Mouse (Mus musculus) midbrain, postnatal 0 days (tissue): Measurements from ENCODE around the gene Spsb3. TPM values are rescaled to one million over a fixed set of nuclear protein-coding genes. Genes with fewer than 3 reads are reported as not detected.

Experiments used
- ATAC-seq: fragments of 200-750 bp; cut with Nextera tagmentation; 2 replicates; pipeline ENCODE4 v1.8.0; 2017; ENCODE audit warnings: moderate number of reproducible peaks, mild to moderate bottlenecking, moderate TSS enrichment, moderate library complexity; ENCODE audit not compliant: low FRiP score
- DNase-seq: peaks from one replicate; pipeline ENCODE4 v3.0.0-alpha.2; 2015; ENCODE audit warnings: low spot score
- H3K27ac ChIP-seq: fragments of 300-500 bp; sonication (generic); 2 replicates; pipeline ENCODE4 v1.5.1; 2014; ENCODE audit warnings: low read depth, mild to moderate bottlenecking, low read length, mixed read lengths
- H3K27me3 ChIP-seq: fragments of 300-500 bp; sonication (generic); 2 replicates; pipeline ENCODE4 v1.6.1; 2014; ENCODE audit warnings: low read length, control low read depth, mixed read lengths; ENCODE audit not compliant: insufficient read depth
- H3K36me3 ChIP-seq: fragments of 300-500 bp; sonication (generic); 2 replicates; pipeline ENCODE4 v1.6.1; 2014; ENCODE audit warnings: low read length, control low read depth, mixed read lengths; ENCODE audit not compliant: insufficient read depth
- H3K4me1 ChIP-seq: fragments of 300-500 bp; sonication (generic); 2 replicates; pipeline ENCODE4 v1.6.1; 2014; ENCODE audit warnings: mild to moderate bottlenecking, control low read depth, antibody characterized with exemption, low read length, mixed read lengths; ENCODE audit not compliant: insufficient read depth
- H3K4me2 ChIP-seq: fragments of 300-500 bp; sonication (generic); 2 replicates; pipeline ENCODE4 v1.6.1; 2014; ENCODE audit warnings: low read depth, mild to moderate bottlenecking, low read length, mixed read lengths; ENCODE audit not compliant: poor library complexity, severe bottlenecking
- H3K4me3 ChIP-seq: fragments of 300-500 bp; sonication (generic); 2 replicates; pipeline ENCODE4 v1.5.1; 2014; ENCODE audit warnings: low read depth, mild to moderate bottlenecking, low read length, moderate library complexity
- H3K9ac ChIP-seq: fragments of 300-500 bp; sonication (generic); replicated peaks from 2 replicates; pipeline ENCODE4 v1.6.1; 2014; ENCODE audit warnings: mild to moderate bottlenecking, low read length, moderate library complexity, mixed read lengths; ENCODE audit not compliant: poor library complexity, severe bottlenecking
- H3K9me3 ChIP-seq: fragments of 300-500 bp; sonication (generic); 2 replicates; pipeline ENCODE4 v1.6.1; 2016; ENCODE audit warnings: low read length, control low read depth
- CTCF ChIP-seq: IDR thresholded peaks from 2 replicates; pipeline ENCODE4 v1.5.1; 2016; ENCODE audit warnings: antibody characterized with exemption, mild to moderate bottlenecking
- WGBS: fragments of 180-500 bp; shearing (Covaris S2); extraction: QIAGEN DNeasy Blood & Tissue Kit; methylation state at CpG from one replicate; pipeline ENCODE4 v1.1.7; 2014; 5-methylcytosine and 5-hydroxymethylcytosine counted together
- polyA plus RNA-seq: library from polyadenylated mRNA; unstranded; fragments of >200 nt; fragmentation: Nextera tagmentation; extraction: Ambion mirVana; gene quantifications from 2 replicates; pipeline ENCODE4 v1.2.1, GENCODE M21; 2015
- total RNA-seq: library from RNA; depleted of rRNA; stranded (reverse); fragments of >200 nt; gene quantifications from 2 replicates; pipeline ENCODE4 v1.2.3, GENCODE M21; 2014

The Spsb3 gene
- total and polyA plus RNA-seq, 2 experiments from 2014 or later, result 100 to 105 TPM

GRCm38 (mm10) chr17:24887291-24888080, 1.0 kb downstream of the Spsb3 start:
- H3K4me2 ChIP-seq, result peak overlapping the region; percentile 92
- H3K9me3 ChIP-seq, result no peaks in the 10 kb centered on the region
- H3K36me3 ChIP-seq, result peaks cover 40% of the 10 kb centered on the region
- peaks cover 13% of the 10 kb centered on the region; the same call in 1 of the 2 replicates for H3K4me1 ChIP-seq
- peak overlapping the region; percentile 85 for H3K27ac ChIP-seq
- TF ChIP-seq CTCF, result no peak
- no peaks in the 10 kb centered on the region for H3K27me3 ChIP-seq
- H3K9ac ChIP-seq, result peak overlapping the region; percentile 75
- peak overlapping the region; percentile 82 for H3K4me3 ChIP-seq
- no peak for ATAC-seq
- DNase-seq, result peak; percentile 8
- WGBS, result 67% methylated on average over 18 of the region's 18 CpGs

GRCm38 (mm10) chr17:24888862-24889261, 2.4 kb downstream of the Spsb3 start:
- Histone ChIP-seq H3K9me3 (no peaks in the 10 kb centered on the region), H3K4me1 (peaks cover 13% of the 10 kb centered on the region; the same call in 1 of the 2 replicates), H3K27me3 (no peaks in the 10 kb centered on the region), H3K4me3 (no peak overlapping the region), H3K36me3 (peaks cover 37% of the 10 kb centered on the region), H3K27ac (no peak overlapping the region), H3K4me2 (no peak overlapping the region), H3K9ac (no peak overlapping the region)
- TF ChIP-seq CTCF, result no peak
- DNase-seq (no peak), ATAC-seq (no peak)
- WGBS, result 91% methylated on average over 3 of the region's 3 CpGs

- TF ChIP-seq CTCF, result no peak
- 89% methylated on average over 19 of the region's 19 CpGs for WGBS
- peaks cover 11% of the 10 kb centered on the region; the same call in 1 of the 2 replicates for H3K4me1 ChIP-seq
- no peak overlapping the region for H3K9ac ChIP-seq
- H3K27ac ChIP-seq, result no peak overlapping the region
- ATAC-seq (no peak), DNase-seq (no peak)
- no peaks in the 10 kb centered on the region for H3K27me3 ChIP-seq
- H3K4me3 ChIP-seq, result no peak overlapping the region
- peaks cover 37% of the 10 kb centered on the region for H3K36me3 ChIP-seq
- no peak overlapping the region for H3K4me2 ChIP-seq
- no peaks in the 10 kb centered on the region for H3K9me3 ChIP-seq
Observed at GRCm38 (mm10) chr17:24890151-24891092, 4.0 kb downstream of the Spsb3 start.

GRCm38 (mm10) chr17:24891321-24891720, 4.9 kb downstream of the Spsb3 start:
- no peak overlapping the region for H3K4me2 ChIP-seq
- H3K27ac ChIP-seq, result no peak overlapping the region
- H3K9ac ChIP-seq, result no peak overlapping the region
- 79% methylated on average over 13 of the region's 13 CpGs for WGBS
- peaks cover 37% of the 10 kb centered on the region for H3K36me3 ChIP-seq
- TF ChIP-seq CTCF, result no peak
- ATAC-seq (no peak), DNase-seq (no peak)
- no peaks in the 10 kb centered on the region for H3K9me3 ChIP-seq
- no peak overlapping the region for H3K4me3 ChIP-seq
- H3K4me1 ChIP-seq, result peaks cover 13% of the 10 kb centered on the region
- H3K27me3 ChIP-seq, result no peaks in the 10 kb centered on the region

GRCm38 (mm10) chr17:24892785-24893184, 6.3 kb downstream of the Spsb3 start:
- Histone ChIP-seq H3K9ac (no peak overlapping the region), H3K36me3 (peaks cover 37% of the 10 kb centered on the region), H3K4me2 (no peak overlapping the region), H3K27me3 (no peaks in the 10 kb centered on the region), H3K27ac (no peak overlapping the region), H3K4me3 (no peak overlapping the region), H3K9me3 (no peaks in the 10 kb centered on the region), H3K4me1 (peaks cover 15% of the 10 kb centered on the region)
- no peak for TF ChIP-seq CTCF
- ATAC-seq, result no peak
- DNase-seq, result no peak
- WGBS, result 89% methylated on average over 12 of the region's 12 CpGs
